Mouse (Mus musculus) urinary bladder, adult 18-20 months (tissue): ENCODE data around the gene Olfr888.

Source experiments
- DNase-seq, 2 experiments: peaks; one replicate each; pipeline ENCODE4 v3.0.0; 2022; ENCODE audit warnings: low spot score in 2 of 2, mixed read lengths in 2 of 2

Gene Olfr888

GRCm38 (mm10) chr9:38107828-38108227 is at the start of gene Olfr888:
Gene Olfr888, plus strand, starts transcription at chr9:38108128.
- DNase-seq, result no peak

DNA sequence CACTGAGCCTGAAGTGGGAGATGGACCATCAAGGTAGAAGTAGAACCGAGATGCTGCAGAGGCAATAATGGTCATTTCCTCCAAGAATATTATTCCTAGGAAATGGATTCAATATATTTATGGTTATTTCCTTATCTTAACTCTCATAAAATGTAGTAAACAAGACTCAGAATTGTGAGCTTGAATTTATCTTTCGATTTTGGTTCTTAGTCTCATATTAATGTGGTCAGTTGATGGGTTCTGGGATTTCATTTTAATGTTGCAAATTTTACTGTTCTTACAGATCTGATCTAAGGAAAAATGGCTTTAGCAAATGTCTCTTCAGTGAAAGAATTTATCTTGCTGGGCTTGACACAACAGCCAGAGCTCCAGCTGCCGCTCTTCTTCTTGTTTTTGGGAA is 46.9 kb upstream of the Olfr888 start, which contains the start of gene Olfr885:
TSS of gene Olfr885 (plus strand) at position 301 of the 400 bp plus-strand sequence.
- no peak for DNase-seq

DNA sequence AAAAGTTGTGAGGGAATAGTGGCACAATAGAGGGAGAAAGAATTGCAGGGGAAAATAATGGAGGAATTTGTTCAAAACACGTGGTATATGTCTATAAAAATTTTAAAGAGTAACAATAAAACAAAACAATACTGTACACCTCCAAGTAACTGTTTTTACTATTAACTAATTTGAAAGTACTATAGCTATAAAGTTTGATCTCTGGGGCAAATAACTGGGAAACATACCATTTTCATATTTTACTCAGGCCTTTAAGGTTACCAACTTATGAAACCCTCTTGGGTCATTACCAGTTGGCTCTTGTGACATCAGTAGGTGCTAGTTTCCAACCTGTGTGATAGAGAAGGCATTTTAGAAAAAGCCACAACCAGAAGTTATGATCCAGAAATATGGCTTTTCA is 24.2 kb upstream of the Olfr888 start, which contains the start of gene Olfr887:
TSS of gene Olfr887 (plus strand) at position 301 of the 400 bp plus-strand sequence.
- no peak for DNase-seq

- no peak for DNase-seq
Measured at GRCm38 (mm10) chr9:38114898-38115297, 7.0 kb downstream of the Olfr888 start, which contains the start of gene Olfr889. Gene Olfr889, plus strand, starts transcription at chr9:38115198.

DNA sequence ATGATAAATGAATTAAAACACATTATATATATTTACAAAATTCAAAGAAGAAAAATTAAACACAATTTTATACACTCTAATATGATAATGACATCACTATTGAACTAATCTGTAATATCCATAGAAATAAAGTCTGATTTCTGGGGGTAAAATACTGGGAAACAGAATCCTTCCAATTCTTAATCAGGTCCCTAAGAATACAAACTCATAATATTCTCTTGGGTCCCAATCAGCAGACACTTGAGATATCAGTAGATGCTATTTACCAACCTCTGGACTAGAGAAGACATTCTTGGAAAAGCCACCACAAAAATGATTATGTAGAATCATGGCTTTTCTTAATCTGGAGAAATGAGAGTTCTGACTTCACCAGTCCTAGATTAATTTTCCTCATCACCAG is 34.3 kb downstream of the Olfr888 start, which contains the start of gene Olfr890:
TSS of gene Olfr890 (plus strand) at position 301 of the 400 bp plus-strand sequence.
- no peak for DNase-seq
